Mouse (Mus musculus) splenic B cell, adult 2 months (primary cell): ENCODE results near the gene Cfap221.

Source experiments
- DNase-seq: peaks from one replicate; pipeline ENCODE4 v3.0.0-alpha.2; 2011; ENCODE audit warnings: low read depth, low spot score
- H3K27me3 ChIP-seq: 2 replicates; pipeline ENCODE4 v1.6.1; 2012; ENCODE audit warnings: mild to moderate bottlenecking, low read length, moderate library complexity, mixed read lengths; ENCODE audit not compliant: control insufficient read depth, poor library complexity, insufficient read depth, severe bottlenecking
- H3K36me3 ChIP-seq: 2 replicates; pipeline ENCODE4 v1.6.1; 2012; ENCODE audit warnings: mild to moderate bottlenecking, low read length, moderate library complexity, mixed read lengths; ENCODE audit not compliant: control insufficient read depth, poor library complexity, insufficient read depth, severe bottlenecking

The Cfap221 gene

DNA sequence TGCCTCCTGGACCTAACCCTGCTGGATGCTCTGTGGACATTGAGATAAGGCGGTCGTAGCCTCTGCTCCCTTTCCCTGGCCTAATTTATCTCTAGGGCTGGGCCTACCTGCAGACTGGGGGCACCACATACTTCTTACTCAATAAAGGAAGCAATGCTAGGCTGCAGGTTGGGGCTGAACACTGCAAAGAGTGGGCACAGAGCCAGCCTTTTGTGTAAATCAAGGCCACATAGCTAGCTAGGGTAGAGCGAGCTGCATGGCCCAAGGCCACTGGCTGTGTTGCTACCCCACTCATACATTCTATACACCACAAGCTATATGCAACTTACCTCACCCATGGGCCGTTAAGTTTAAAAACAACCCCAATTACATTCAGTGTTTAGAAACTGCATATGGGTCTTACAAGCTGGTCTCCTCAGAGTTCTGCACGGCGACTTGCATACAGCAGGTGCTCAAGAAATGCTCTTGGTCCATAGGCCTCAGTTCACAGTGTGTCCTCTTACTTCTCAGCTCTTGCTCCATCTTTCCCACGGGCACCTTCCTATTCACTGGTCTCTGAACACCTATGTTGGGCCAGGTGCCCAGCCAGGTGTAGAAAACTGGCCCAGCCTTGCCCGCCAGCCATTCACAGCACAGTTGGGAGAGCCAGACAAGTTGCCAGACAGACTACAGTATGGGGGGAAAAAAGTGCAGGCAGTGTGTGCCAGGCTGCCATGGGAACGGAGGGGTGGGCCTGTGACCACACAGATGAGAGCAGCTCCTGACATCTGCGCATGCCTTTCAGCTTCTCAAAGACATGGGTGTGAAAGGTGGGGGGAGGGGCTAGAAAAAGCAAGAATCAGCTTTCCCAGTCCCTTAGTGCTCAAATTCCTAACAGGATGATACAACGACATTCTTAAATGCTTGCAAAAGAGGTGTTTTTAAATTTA, 97.6 kb downstream of the Cfap221 start:
- Histone ChIP-seq H3K27me3 (no peaks in the 10 kb centered on the region), H3K36me3 (no peaks in the 10 kb centered on the region)
- DNase-seq = no peak

DNA sequence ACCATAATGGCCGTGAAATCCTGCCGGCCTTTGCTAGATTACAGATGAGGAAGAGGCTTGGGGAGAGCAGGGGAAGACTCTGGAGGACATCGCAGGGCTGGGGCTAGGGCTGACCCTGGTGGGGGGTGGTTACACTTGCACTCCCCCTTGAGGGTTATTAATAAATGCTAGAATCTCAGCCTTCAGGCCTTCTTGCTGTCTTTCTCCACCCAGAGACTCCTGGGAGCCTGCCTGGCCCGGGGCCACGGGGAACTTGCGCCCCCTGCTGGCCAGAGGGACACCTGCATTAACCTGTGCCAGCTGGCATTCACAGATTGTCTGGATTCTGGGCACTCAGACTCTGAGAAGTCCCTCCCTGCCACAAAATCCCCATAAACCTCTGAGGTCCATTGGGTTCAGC, 102.1 kb downstream of the Cfap221 start:
- Histone ChIP-seq H3K27me3 (no peaks in the 10 kb centered on the region), H3K36me3 (no peaks in the 10 kb centered on the region)
- DNase-seq = peak; percentile 78

DNA sequence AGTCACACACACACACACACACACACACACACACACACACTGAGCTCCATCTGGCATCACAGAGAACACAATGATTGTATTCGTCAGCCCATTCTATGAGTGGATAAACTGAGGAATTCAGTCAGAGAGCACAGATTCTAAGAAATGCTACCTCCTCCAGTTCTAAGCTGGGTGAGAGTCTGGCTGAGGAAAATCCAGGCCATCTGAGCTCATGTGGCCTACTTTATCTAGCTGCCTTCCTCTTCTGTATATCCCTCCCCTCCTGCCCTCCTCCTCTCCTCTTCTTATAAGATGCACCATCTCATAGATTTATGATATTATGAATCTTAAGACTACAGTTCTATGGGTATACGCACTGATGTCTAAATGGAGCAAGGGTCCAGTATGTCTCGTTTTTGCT, 103.4 kb downstream of the Cfap221 start:
- H3K27me3 ChIP-seq = no peaks in the 10 kb centered on the region

DNA sequence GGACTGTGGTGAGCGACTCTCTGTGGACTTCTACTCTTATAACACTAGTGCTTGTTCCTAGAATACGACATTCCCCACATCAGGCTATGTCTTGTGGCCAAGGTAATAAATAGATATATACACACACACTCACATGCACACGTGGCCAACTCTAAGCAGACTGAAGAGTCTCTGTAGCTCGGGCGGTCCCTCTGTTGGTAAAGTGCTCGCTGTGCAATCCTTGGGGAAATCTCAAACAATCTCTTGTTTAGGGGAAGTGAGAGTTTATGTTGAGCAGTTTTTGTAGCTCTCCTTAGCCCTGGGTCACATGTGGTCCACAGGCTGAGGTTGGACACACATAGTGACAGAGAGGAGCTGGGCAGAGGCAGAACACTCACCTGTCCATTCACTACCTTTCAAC, 104.1 kb downstream of the Cfap221 start:
- DNase-seq = peak; percentile 18
- no peaks in the 10 kb centered on the region for H3K36me3 ChIP-seq
- H3K27me3 ChIP-seq = no peaks in the 10 kb centered on the region

More for the DNA sequence above, 103.4 kb downstream of the Cfap221 start:
- H3K36me3 ChIP-seq = no peaks in the 10 kb centered on the region
- no peak for DNase-seq

DNA sequence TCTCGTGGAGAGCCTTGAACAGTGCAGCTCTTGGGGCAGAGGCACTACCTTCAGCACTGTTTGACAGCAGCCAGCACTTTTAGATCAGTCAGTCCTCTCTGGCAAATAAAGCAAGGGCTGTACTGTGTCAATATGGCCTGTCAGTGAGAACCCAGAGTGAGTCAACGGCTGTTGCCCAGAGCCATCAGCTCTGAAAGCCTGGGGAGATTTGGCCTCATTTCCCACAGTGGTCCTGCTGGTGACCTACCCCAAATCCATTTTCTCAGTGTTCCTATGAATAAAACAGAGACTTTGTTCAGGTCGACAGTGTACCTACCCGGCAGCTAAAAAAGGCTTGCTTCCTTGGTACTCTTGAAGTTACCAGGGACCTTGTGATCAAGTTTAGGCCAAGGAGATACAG, 105.2 kb downstream of the Cfap221 start:
- no peaks in the 10 kb centered on the region for H3K36me3 ChIP-seq
- DNase-seq = no peak
- H3K27me3 ChIP-seq = no peaks in the 10 kb centered on the region

DNA sequence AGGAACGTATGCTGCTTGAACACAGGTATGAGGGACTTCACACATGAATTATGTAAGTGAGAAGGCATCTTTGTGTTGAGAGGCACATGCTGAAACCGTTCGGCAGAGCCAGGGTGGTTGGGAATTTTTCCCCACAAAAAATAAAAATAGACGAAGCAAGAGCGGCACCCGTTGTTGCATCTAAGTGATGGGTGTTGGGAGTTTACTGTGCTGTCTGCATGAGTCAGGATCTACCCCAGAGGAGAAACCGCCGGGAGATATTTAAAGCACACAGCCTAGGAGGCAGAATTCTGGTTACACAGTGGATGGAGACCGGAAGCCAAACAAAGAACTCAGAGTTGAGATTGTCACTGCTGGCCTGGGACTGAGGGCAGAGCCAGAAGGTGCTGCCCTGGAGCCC, 105.9 kb downstream of the Cfap221 start:
- H3K27me3 ChIP-seq = no peaks in the 10 kb centered on the region
- no peaks in the 10 kb centered on the region for H3K36me3 ChIP-seq
- DNase-seq = no peak

DNA sequence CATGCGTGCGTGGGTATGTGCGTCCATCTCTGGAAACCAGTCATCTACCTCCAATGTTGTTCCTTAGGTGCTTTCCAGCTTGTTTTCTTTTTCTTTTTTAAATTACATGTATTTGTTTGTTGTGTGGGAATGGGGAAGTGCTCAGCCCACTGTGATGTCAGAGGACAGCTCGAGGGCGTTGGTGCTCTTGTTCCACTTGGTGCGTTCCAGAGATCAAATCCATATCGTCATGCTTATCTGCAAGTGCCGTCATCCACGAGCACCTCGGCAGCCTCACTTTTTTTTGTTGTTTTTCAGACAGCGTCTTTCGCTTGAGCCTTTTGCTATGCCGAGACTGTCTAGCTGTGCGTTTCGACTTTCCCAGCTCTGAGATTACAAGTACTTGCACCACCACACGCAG, 107.7 kb downstream of the Cfap221 start:
- Histone ChIP-seq H3K27me3 (no peaks in the 10 kb centered on the region), H3K36me3 (no peaks in the 10 kb centered on the region)
- DNase-seq = no peak

DNA sequence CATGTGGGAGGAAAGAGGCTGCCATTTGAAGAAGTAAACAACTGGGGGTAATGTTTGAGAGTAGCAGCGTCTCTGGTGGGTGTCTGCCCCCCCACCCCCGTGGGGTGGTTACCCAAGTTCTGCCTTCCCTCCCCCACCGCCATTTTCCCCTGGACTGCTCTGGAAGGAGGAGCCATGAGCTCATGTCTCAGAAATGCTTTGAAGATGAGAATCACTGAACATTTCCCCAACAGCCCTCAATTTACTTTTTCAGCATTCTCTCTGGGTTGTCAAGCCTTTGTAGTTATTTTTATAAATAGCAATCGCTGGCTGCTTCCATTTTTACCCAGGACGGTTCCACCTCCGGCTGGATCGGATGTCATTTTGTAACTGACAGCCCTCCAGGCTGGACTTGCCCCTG, 110.7 kb downstream of the Cfap221 start:
- no peaks in the 10 kb centered on the region for H3K36me3 ChIP-seq
- no peaks in the 10 kb centered on the region for H3K27me3 ChIP-seq
- no peak for DNase-seq

DNA sequence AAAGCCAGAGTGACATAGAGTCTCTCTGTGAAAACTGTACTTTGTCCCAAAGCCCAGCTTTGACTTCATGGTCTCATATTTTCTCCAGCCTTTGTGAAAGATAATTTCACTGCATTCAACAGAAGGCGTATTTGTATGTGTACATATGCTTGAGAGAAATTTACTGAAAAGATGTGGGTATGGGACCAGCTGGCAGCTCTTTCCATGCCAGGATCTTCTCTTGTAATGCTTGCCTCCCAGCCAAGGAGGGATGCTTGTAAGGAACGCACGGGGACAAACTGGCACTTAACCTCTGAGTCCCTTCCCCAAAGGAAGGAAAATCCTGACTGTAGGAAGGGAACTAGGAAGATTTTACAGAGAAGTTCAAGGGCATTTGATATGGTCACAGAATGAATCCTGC, 112.8 kb downstream of the Cfap221 start:
- no peak for DNase-seq
- H3K27me3 ChIP-seq = no peaks in the 10 kb centered on the region
- no peaks in the 10 kb centered on the region for H3K36me3 ChIP-seq

DNA sequence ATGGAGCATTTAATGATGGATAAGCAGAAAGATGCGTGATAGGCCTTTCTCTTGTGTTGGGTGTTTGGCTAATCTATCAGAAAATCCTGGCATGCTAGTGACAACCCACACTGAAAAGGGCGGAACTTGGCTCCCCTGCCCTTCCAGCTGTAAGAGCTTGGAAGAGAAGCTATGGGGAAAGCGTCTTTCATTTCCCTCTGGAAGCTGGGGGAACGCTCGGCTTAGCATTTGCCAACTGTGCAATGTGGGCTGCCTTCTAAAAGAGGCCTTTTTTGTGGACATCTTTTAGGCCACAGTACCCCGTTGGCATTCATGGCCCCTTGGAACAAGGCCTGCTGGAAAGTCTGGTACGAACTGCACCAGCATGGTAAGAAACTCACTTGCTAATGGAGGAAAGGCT, 118.1 kb downstream of the Cfap221 start:
- no peak for DNase-seq
- Histone ChIP-seq H3K36me3 (no peaks in the 10 kb centered on the region), H3K27me3 (no peaks in the 10 kb centered on the region)

DNA sequence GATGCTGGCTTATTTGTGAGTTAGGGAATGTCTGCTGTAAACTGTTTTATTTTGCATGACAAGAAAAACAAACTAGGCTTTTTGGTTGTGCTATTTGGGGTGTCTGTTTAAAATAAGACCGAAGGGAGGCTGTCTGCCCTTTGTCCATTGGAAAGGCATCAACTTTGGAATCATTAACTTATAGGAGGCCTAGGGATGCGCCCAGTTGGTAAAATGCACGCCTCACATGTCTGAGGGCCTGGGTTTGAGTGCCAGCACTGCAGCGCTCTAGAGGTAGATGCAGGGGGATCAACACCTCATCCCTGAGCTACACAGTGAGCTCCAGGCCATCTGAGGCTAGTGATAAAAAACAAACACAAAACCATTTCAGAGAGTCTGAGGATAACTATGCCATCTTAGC, 119.6 kb downstream of the Cfap221 start:
- H3K27me3 ChIP-seq = no peaks in the 10 kb centered on the region
- DNase-seq = no peak
- H3K36me3 ChIP-seq = no peaks in the 10 kb centered on the region
